Mouse (Mus musculus) T-cell, adult 2 months (primary cell): Measurements from ENCODE around the gene Chrdl2.

Experiments
- DNase-seq: peaks from one replicate; pipeline ENCODE4 v3.0.0; 2022; ENCODE audit warnings: low spot score

Chrdl2 gene

DNA sequence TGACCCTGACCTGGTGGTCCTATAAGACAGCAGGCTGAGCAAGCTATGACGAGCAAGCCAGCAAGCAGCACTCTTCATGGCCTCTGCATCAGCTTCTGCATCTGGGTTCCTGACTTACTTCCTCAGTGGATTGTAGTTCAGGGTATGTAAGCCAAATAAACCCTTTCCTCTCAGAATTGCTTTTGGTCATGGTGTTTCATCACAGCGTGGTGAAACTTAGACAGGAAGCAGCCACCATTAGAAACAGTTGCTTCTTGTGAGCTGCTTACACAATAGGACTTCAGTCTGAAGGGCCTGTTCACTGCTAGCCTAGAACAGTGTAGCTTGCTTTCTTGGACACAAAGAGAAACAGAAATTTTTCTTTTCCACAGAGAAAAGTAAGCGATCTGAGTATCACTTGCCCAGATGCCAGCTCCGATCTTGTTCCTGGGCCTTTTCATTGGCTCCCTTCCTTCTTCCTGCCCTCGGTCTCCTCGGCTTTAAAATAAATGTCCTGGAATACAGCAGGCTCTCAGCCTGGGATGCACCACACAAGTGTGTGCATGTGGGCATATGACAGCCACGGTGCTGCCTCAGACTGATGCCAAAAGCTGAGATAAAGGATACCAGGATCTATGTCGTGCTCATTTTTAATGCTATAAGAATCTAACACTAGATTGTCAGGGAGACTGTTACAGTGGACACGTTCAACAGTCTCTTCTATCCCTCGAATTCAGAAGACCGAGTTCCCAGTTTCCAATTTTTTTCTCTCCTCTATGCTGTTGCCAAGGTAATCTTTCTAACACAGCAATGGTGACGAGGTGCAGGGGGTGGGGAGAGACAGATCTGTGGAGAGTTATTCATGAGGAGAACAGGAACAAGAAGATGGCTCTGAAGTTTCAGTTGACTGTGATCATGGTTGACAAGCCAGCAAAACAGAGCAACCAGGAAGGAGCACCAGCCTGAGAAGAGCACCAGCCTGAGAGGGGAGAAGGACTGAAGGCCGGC is 23.4 kb upstream of the Chrdl2 start:
- no peak for DNase-seq

DNA sequence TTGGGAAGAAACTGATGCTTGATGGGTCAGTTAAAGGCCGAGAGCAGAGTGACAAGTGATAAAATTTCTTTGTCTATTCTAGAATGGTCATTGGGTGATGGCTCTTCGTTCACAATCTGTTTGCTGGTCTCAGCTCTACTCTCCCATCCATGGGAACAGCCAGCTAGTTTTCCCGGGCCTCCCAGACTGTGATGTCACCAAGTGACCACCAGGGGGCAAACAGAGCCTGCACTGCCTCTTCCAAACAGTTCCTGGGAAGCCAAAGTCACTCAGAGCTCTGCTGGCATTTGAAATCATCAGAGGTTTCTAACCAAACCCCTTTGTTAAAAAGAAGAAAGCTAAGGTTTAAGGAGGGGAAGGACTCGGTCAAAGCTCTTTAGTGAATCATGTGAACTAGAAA is 17.2 kb upstream of the Chrdl2 start:
- peak; percentile 33 for DNase-seq

DNA sequence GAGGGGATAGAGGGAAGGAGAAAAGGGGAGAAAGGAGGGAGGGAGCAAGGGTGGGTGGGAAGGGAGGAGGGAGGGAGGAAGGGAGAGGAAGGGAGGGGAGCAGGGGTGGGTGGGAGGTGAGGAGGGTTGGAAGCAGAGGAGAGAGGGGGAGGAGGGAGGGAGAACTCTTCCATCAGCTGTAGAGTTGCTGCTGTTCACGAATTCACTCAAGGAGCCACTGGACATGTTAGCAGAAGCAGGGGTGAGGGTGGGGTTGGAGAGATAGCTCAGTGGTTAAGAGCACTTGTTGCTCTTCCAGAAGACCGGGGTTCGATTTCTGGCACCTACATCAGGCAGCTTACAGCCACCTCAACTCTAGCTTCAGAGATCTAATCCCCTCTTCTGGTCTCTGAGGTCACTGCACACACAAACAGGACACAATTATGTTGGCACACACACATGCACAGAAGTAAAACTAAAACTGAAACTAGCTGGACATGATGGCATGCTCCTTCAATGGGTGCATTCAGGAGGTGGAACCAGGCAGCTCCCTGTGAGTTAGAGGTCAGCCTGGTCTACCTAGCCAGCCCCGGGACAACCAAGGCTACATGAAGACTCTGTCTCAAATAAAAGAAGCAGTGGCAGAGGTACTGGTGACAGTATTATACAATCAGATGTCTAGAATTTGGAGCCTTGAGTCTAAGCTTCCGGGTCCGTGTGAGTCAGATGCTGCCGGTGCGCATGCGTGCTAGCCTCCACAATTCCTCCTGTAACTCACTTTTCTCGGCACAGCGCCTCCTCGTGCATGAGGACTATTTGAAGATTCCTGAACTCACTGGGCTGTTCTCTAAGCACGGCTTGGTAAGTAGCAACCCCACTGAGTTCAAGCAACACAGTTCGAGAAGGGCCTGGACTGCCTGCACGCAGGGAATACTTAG is 15.9 kb upstream of the Chrdl2 start:
- no peak for DNase-seq

DNA sequence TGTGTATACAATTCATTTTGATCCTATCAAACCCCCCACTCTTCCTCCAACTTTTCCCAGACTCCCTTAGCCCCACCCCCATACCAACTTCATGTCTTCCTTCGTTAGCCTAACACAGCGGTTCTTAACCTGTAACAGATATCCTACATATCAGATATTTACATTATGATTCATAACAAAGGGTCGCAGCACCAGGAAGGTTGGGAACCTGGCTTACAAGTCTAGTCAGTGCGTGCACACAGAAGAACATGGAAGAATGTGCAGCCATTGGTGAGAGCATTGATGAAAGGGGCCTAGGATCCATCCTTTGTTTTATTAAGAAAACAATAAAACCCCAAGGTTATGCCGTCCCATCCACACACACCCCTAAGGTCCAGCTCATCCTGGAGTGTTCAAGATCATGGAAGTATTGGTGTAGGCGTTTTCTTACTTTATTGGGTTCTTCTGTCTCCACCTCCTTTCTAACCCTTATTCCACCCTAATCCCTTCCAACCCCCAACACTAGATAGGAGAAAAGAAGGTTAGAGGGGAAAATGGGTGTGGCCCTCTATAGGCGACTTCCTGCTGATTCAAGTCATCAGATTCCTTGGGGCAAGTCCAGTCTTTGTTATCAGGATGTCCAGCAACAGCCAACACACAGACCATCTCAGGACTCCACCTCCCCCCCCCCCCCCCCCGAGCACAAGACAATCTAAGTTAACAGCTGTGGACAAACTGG is 14.8 kb upstream of the Chrdl2 start:
- DNase-seq = no peak

DNA sequence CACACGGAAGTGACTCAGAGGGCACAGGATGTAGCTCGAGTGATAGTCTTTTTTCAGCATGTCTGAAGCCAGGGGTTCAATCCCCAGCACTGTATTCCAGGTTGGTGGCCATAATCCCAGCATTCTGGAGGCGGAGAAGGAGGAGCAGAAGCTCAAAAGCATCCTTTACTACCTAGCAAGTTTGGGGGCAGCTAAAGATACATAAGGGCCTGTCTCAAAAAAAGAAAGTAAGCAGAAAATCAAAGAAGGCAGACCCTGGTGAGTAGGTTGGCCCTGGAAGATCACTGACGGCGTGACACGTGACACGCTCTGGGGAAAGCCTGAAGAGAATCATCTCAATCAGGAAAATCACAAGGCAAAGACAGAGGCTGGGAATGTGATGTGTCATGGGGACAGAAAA is 12.8 kb upstream of the Chrdl2 start:
- DNase-seq = no peak

DNA sequence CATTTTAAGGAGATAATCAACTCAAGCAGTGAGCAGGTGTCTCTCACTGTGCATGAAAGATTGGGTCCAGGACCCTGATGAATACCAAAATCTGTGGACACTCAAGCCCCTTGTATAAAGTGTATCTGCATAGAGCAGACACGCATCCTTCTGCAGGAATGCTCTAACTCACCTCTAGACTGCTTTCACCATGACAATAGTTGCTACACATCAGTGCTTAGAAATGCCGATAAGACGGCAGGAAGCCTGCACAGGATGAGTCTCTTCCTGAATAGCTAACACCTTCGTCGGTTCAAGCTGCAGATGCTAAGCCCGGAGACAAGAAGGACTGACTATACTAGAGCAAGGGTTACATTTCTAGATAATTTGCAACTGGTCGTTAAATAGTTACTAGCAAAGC is 10.8 kb upstream of the Chrdl2 start:
- DNase-seq = no peak

DNA sequence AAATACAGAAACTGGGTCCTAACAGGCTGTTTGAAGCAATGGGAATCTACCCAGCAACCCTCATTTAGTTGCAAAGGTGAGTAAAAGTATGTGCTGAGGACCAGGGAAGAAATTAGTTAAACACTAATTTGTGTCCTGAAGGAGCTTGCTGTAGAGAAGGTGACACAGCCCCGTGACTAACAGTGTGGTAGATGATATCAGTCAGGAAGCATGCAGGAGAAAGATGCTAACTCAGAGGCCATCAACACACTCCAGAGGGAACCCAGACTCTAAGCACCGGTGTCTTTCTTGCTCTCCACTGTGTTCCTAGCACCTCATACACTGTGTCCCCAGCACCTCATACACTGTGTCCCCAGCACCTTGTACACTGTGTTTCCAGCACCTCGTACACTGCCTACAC is 7.3 kb upstream of the Chrdl2 start:
- DNase-seq = no peak

DNA sequence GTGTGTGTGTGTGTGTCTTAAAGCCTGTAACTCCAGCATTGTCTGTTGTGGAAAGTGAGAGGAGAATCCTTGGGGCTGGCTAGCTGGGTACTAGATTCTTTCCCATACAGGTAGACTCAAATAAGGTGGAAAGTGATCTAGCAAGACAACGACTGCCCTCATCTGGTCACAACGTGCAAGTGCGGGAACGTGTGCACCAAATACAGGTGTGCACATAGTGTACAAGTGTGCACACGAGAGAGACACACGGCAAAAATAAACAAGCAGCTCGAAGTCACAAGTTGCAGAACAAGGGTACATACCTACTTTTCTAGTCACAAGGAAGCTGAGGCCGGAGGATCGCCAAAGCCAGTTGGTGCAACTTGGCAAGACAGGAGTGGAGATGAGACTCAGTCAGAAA is 2.2 kb upstream of the Chrdl2 start:
- no peak for DNase-seq

DNA sequence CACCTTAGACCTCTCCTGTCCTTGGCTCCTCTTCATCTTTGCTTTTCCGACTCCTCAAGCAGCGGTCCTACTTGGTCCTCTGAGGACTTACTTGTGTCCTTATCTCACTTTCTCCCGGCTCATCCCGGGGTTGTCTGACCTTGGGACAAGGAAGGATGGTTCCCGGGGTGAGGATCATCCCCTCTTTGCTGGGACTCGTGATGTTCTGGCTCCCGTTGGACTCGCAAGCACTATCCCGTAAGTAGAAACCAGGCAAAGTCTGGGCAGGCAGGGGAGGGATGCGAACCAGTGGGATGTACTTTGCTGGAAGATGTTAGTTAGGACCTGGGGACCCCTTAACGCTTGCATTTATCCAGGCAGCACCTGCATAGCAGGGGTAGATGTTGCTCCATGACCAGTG is 439 bp downstream of the Chrdl2 start:
- no peak for DNase-seq

DNA sequence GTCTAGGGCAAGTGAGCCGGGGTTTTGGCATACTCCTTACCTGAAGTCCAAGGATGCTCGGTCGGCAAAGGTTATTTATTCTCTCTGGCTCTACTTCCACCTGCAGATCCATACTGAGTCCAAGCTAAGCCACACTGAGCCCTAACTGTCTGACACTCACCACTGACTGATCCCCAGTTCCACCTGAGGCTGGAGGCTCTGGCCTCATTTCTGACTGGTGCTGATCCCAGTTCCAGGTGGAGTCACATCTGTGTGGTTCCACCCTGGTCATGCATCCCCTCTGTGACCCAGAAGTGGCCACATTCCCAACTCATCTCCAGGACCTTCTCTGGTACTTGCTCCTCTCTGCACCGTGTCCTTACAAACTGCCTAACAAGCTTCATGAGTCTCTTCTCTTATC is 2.8 kb downstream of the Chrdl2 start:
- no peak for DNase-seq

DNA sequence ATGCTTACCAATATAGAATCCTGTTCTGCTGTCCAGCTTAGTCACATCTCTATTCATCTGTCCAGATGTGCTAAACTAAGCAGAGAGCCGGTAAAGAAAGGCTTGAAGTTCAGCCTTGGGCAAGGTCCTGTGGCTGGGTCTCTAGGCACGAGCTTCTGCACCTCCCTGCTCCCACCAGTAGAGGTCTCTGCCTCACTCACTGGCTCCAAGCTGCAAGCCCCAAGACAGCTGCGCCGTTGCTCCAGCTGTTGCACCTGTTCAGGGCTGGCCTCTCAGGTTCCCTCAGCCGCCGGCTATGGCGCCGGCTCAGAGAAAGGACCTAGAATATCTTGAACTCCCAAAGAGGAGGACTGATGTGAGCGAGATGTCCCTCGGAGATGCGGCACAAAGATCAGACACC is 3.7 kb downstream of the Chrdl2 start:
- peak; percentile 44 for DNase-seq

DNA sequence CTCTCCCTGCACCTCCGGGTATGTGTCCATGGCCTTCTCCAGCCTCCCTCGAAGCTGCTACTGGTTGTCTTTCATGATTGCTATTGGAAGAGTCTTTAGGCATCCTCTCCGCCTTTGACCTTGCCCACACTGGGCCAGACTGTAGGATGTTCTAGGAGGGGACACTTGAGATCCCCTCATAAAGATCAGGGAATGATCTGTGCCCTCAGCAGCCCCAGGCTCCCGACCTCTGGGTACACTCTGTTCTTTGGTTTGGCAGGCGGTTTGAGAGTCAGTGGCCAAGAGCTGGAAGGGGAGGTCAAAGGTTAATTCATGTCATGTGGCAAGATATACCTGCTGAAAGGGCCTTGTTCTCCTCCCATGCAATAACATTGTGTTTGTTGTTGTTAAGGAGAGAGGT is 4.7 kb downstream of the Chrdl2 start:
- no peak for DNase-seq

DNA sequence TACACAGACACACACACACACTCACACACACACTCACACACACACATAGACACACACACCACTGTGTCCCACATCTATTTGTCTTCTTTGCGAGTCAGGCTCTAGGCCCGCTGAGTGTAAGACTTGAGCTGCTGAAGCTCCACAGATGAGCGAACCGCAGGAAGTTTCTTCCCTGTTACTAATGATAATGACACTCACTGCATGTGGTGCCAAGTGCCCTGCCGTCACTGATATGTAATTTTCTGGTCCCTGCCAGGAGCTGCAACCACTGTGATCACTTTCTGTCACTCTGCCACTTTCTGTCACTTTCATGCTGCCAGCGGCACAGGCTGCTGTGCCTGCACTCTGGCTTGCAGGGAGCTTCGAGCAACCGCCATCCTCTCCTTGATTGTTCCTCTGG is 6.1 kb downstream of the Chrdl2 start:
- DNase-seq = no peak

DNA sequence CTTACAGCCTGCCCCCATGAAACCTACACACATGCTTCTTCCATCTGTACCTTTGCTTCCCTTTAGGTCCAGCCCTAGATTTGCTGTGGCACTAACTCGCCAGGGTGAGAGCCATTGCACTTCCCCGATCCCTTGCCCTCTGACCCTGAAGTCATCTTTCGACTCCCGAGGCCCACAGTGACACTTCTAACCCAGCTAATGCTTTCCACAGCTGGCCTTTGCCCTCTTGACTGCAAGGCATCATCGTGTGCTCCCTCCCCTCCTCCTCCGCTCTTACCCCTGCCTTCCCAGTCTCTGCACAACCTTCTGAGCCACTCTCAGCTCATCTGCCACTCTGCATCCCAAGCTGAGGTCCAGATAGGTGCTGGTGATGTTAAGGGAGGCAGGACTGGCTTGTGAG is 6.5 kb downstream of the Chrdl2 start:
- no peak for DNase-seq

DNA sequence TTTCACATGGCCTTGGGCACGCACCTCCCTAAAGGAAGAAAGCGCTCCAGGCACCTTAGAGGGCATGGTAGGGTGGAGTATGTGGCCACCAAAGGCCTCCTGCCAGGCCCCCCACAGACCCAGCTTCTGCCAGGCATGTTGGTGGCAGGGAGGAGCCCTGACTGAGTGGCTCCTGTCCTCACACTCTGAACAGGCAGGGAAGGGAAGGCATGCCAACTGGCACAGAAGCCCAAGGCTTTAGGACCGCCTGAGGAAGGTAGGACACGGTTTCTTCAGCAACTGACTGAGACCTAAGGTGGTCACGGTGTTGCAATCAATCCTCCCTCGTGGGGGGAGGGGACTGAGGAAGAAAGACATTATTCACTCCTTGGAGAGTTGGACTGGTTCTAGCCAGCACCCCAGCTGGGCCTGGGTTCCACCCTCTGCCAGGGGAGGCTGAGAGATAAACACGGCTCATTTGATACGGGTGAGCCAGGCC is 8.2 kb downstream of the Chrdl2 start:
- no peak for DNase-seq

DNA sequence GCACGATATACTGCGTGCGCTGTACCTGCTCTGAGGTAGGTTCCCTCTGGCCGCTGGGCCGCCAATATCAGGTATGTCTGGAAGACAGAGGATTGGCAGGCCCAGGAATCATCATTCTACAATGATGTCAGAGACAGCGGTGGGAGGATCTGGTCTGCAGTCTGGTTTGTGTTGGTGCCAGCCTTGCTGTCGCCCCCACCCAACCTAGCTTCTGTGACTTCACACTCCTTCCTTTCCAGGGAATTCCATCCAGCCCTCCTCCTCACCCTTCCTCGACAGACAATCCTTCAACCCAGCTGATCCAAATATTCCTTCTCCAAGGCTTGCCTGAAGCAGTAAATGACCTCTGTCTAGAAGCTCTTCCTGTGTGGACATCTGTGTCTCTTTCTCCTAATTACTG is 11.1 kb downstream of the Chrdl2 start:
- DNase-seq = no peak

DNA sequence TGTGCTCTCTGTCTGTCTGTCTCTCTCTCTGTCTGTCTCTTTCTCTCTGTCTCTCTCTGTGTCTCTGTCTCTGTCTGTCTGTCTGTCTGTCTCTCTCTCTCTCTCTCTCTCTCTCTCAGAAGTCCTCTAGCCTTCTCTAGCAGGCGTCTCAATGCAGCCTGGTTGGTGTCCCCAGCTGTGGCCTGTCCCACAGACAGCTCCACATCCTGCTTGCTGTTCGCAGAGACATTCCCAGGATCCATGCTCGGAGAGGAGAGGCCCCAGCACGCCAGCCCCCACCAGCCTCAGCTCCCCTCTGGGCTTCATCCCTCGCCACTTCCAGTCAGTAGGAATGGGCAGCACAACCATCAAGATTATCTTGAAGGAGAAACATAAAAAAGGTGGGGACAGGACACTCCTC is 21.4 kb downstream of the Chrdl2 start:
- no peak for DNase-seq

DNA sequence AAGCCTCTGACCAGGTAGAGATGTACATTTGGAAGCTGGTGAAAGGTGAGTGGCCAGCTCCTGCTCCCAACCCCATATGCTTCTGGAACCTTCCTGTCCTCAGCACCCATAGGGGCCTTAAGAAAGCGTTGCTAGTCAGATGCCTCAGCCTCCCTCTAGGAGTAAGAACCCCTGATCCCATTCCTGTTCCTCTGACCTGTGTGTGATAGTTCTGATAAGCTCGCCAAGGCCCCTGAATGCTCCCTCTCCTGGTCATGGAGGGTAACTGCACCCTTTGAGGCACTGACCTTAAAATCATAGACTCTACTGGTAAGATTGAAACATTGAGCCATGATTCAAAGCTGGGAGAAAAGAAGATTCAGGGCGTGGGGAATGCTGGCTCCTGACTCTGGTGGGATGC is 23.3 kb downstream of the Chrdl2 start:
- DNase-seq = no peak

DNA sequence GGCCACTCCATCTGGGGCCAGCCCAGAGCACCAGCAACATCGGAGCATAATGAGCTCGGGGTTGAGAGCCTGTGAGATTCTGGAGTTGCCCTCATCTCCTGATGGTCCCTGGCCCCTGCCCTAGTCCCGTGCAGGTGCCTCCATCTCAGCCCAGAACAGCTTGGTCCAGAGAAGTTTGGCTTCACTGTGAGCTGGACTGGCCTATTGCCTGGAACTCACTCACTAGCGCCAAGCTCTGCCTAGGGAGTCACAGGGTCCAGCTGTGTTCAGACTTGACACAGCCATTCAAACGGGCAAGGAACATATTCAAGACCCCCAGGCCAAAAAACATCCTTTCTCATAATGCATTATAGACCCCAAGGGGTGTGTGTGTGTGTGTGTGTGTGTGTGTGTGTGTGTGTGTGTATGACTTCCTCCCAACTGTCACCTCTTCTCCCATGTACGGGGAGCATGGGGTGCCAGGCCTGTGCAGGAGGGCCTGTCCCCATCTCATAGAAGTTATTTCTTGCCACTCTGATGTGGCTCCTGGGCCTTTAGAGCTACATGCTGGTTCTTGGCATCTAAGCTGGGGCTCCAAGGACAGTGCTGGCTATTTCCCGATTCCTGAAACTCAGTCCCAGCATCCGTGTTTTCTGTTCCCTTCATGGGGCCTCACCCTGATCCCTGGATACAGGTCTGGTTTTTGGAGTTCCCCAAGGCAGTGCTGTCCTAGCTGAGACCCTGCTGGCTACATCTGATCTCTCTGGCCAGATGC is 25.2 kb downstream of the Chrdl2 start:
- DNase-seq = no peak

DNA sequence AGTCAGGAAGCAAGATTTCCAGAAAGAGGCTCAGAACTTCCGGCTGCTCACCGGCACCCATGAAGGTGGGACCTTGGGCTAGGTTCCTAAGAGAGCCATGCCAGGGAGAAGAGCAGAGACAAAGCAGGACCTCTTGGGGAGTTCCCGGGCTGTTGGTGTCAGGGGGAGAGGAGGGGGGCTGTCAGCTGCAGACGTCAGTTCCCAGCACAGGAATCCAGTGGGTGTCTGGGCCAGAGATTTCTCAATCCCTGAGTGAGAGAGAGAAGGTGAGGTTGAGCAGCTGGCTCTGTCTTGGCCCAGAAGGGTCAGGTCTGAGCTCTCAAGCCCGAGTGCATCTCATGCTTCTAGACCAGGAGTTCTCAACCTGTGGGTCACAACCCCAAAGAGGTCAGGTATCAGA is 27.7 kb downstream of the Chrdl2 start:
- no peak for DNase-seq

DNA sequence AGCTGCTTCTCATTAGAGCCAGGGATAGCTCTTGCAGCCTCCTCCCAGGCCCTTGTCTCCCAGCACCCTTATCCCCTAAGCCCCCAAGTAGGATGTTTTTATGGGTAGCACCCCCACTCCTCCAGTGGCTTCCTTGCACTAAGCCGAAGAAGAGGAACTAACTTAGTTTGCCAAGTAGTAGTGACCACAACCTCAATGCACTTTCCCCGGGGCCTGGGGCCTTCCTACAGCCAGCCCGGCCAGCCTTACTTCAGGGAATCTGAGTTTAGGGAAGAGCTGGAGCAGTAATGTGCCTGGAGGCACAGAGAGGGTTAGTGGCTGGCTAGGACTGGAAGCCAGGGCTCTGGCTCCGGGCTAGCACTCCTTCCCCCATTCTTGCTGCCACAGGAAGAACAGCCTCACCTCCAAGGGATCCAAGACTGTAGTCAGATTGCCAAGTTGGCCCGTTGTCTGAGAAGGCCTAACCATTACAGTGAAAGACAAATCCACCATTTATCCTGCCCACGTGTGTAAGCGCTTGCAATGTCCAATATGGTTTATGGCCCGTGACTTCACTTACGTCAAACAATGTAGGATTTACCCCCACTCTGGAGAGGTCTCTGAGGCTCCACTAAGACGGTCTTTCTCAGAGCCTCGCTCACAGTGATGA is 29.0 kb downstream of the Chrdl2 start:
- DNase-seq = no peak
